Comparison of ENCODE assay signal across 8 mouse cellular contexts in genomic region chr2:14073362-14074220, GRCm38 (mm10). TPM values are rescaled to one million over a fixed set of nuclear protein-coding genes. Genes with fewer than 3 reads are reported as not detected.
A peak's percentile ranks its signal among the peaks of the same experiment; 100 is the strongest.
DNase-seq lines count a peak whose midpoint lies in the region; ATAC-seq lines count a peak whose summit lies in the region.

Gene Stam, plus strand, starts transcription at chr2:14074098.

- peak; percentile 96 for DNase-seq in NIH3T3 (ENCODE audit: low read depth)
- DNase-seq in cerebellum, postnatal 10 days = peak; percentile 95 to 96
- DNase-seq in frontal cortex, postnatal 10 days (ENCODE audit: low spot score in 2 of 2) = peak; percentile 78 to 88
- DNase-seq in layer of hippocampus, postnatal 14 days (ENCODE audit: low spot score in 2 of 2) = peak; percentile 88 to 90
- DNase-seq in lung, postnatal 14 days = peak; percentile 92
- peak; percentile 81 for DNase-seq in retina, adult 2 months (ENCODE audit: low read depth, low spot score)
- peak; percentile 91 to 92 for DNase-seq in thymus, postnatal 36 days

- peak within 1 kb of the TSS; percentile 89 for H3K9ac ChIP-seq in hindbrain, embryonic 12.5 days

- ATAC-seq in hindbrain, embryonic 12.5 days (ENCODE audit: low FRiP score) = peak; percentile 98

- WGBS in hindbrain, embryonic 12.5 days = under 1% methylated on average over 50 of the region's 50 CpGs

- peak within 1 kb of the TSS; percentile 59 for H3K4me3 ChIP-seq in hindbrain, embryonic 12.5 days

- H3K4me1 ChIP-seq in hindbrain, embryonic 12.5 days = peaks cover 20% of the 10 kb centered on the region

- no peaks in the 10 kb centered on the region for H3K9me3 ChIP-seq in hindbrain, embryonic 12.5 days (replicated peaks)

- H3K27ac ChIP-seq in hindbrain, embryonic 12.5 days = peak within 1 kb of the TSS; percentile 94

- peak within 1 kb of the TSS; percentile 63 for H3K4me2 ChIP-seq in hindbrain, embryonic 12.5 days (replicated peaks)

- no peaks in the 10 kb centered on the region for H3K36me3 ChIP-seq in hindbrain, embryonic 12.5 days

- H3K27me3 ChIP-seq in hindbrain, embryonic 12.5 days = no peaks in the 10 kb centered on the region

RNA-seq across cellular contexts. Expression of gene Stam, which starts in this region (rescaled TPM):
- 93.9 and 95.8 TPM in 2 replicates for polyA plus RNA-seq in hindbrain, embryonic 12.5 days (2016; fragmentation: Nextera tagmentation; extraction: Ambion mirVana)
- total RNA-seq in layer of hippocampus, postnatal 14 days (2021) = 100 to 1,000 TPM in 1 of 2 experiments, 10 to 100 TPM in 1; 89.5 to 104 TPM

Comparison
In these comparisons a context has a peak if more than half of its experiments do, and no peak if none do; other contexts are left out.
1. Peak in every context shown above with its lines: DNase-seq, ATAC-seq, H3K4me3 ChIP-seq and H3K27ac ChIP-seq.